Mouse (Mus musculus) lung, postnatal 14 days (tissue): ENCODE data around the gene Akap7.
"Not testable (repeated sequence)": the region's sequence is repeated elsewhere in the genome, so short reads cannot be mapped to it uniquely, and the experiment has no call there.

Source experiments
- DNase-seq: peaks from one replicate; pipeline ENCODE4 v3.0.0; 2021

Akap7 gene

GRCm38 (mm10) chr10:25184819-25185603 is 122.7 kb downstream of the Akap7 start:
- DNase-seq: no peak

GRCm38 (mm10) chr10:25183271-25183670 is 124.4 kb downstream of the Akap7 start:
- no peak for DNase-seq

- no peak for DNase-seq
These were observed 128.6 kb downstream of the Akap7 start for GRCm38 (mm10) chr10:25179030-25179429.

GRCm38 (mm10) chr10:25177270-25177669 is 130.4 kb downstream of the Akap7 start:
- no peak for DNase-seq

DNA sequence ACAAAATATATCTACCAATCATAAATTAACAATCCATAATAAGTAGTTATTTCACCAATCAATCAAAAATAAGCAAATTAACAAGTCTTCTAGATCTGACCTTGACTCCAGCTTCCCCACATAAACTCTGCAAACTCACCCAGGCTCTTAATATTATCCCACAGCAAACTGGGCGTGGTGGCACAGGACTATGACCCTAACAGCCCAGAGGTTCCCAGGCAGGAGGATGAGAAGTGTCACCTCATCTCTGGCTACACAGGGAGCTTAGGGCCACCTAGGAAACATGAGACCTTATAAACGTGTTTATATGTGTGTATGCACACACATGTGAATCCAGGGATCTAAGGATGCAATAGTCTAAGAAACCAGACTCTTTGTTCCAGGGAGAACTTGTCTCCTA is 132.8 kb downstream of the Akap7 start:
- DNase-seq: no peak

- no peak for DNase-seq
These were observed 140.1 kb downstream of the Akap7 start for GRCm38 (mm10) chr10:25167365-25168194.

- not testable (repeated sequence) for DNase-seq
These were observed 144.2 kb downstream of the Akap7 start for GRCm38 (mm10) chr10:25163510-25163909.

DNA sequence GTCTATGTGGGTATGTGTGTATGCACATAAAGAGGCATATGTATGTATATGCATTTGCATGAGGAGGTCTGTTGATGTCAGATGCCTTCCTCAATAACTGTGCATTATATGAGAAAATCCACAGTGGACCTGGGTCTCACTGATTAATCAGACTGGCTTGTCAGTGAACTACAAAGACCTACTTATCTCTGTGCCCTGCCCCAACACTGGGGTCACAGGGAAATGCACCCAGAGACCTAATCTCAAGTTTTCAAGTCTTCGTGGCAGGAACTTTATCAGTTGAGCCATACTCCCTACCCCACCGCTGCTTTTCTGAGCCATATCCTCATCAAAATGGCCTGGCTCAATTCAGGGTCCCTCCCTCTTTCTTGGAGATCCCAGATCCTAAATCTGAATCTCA is 146.0 kb downstream of the Akap7 start:
- no peak for DNase-seq

DNA sequence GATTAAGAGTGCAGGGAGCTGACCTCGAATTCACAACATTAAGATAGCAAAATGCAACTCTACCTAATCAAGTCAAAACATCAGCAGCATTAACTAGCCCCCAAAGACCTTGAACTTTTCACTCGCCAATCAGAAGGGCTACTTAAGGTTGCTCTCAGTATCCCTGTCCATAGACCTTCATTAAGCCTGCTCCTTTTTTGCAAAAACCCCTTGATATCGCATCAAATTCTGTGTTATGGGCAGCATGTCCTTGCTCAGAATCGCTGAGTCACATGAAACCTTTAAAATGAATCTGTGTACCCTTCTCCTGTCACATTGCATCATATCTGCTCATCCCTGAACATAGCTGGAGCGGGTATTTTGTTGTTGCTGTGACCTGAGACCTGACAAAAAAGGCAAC is 149.0 kb downstream of the Akap7 start:
- no peak for DNase-seq

GRCm38 (mm10) chr10:25157339-25157738 is 150.3 kb downstream of the Akap7 start:
- DNase-seq: no peak

DNA sequence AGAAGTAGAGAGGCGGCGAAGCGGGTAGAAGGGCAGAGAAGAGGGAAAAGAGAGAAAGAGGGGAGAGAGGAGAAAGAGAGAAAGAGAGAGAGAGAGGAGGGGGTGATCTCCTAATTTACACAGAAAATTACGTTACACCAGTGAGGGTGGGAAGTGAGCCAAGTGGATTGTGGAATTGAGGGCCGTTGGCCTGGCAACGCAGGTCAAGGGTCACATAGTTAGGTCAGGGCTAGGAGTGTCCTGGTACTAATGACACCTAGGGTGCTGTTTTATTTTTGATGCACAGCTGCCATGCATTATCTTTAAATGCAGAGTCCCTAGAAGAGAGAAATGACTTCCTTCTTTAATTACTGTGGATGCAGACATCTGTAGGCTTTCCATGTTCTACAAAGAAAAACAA is 153.4 kb downstream of the Akap7 start:
- DNase-seq: no peak

- no peak for DNase-seq
These were observed 156.4 kb downstream of the Akap7 start for GRCm38 (mm10) chr10:25151172-25151800.

DNA sequence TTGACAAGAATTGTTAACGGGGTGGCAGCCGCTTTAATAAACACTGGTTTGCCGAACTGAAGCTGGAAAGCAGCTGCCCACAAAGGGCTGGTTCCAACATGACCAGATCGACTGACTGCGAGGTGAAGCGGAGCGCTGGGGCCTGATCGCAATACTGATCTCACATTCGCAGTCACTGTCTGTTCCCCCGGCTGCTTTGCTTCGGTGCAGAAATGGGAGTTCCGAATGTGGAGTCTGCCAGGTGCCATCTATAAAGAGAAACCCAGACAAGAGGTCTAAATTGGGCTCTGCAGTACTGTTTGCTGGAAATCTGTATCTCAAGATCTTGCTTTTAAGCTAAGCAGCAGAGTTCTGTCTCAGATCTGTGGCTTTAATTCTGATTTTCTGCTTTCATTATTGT is 161.8 kb downstream of the Akap7 start:
- DNase-seq: no peak

DNA sequence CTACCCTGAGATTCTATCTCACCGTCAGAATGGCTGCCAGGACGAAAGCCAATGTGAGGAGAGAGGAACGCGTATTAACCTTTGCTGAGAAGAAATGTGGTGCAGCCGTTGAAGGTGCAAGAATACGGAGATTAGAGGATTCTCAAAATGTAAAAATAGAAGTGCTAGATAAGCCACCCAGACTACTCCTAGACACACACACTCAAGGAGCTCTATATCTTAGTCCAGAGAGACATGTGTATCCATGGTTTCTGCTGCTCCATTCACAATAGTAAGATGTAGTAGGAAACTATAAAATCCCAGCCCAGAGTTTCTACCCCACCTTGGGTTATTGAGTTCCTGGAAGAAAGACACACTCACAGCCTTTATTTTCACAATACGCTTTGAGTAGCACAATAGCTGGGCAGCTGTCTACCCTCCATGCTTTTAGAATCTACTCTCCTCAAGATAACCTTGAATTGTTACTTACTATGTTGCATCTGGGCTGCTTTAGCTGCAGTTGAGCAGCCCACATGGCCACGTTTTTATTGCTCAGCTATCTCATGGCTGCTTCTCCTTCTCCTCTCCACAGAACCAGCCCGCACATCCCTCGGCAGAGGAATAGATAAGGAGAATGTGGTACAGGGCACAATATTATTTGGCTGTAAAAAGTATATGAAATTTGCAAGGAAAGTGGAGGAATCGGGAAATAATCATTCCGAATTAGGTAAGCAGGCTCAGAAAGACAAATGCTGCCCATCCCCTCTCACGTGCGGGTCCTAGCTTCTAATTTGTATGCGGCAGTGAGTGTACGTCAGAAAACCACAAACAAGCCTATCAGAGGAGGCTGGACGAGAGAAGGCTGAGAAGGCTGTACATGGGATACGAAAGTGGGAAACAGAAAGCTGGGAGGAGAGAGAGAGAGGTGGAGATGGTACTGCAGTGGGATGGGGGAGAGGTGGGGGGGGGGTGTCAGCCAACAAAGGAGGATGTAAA is 162.6 kb downstream of the Akap7 start:
- no peak for DNase-seq

GRCm38 (mm10) chr10:25141781-25142180 is 165.9 kb downstream of the Akap7 start:
- DNase-seq: no peak

DNA sequence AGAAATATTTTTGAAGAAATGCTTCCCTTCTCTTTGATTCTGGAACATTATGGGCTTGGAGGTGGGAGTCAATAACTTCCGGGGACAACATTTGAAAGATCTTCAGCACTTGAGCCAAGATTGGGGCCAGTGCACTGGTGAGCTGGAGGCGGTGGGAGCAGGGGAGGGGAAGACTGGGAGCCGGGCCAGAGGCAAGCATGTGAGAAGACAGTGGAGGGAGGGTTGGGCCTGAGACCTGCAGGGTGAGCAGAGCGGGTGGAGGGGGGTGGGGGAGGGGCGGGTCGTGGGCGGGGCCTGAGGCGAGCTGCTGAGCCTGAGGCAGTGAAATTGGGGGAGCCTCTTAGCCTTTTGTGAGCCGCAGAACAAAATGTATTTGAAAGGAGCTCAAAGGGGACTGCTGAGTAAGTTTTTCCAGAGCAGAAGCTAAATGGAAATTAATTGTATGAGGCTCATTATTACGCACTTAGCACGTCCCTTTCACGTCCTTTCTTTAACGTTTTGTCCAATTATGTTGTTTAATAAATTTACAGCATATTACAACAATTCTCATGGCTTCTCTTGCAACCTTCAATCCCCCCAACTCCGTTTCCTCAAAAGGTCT is 167.4 kb downstream of the Akap7 start:
- DNase-seq: peak; percentile 57

DNA sequence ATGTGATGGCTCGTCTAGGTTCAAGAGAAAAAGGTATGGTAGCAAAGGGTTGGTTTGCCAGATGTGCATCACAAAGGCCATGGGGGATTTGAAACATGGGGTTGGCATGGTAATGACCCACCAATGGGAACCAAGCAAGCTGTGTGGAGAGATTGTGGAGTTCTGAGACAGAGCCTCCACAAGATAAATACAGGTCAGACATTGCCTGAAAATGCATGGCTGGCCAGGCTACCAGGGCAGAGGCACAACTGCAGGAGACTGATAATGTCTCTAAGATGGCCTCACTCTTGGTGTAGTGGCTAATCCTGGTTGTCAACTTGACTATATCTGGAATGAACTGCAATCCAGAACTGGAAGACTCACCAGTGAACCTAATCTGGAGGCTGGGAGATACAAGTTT is 174.1 kb downstream of the Akap7 start:
- no peak for DNase-seq

DNA sequence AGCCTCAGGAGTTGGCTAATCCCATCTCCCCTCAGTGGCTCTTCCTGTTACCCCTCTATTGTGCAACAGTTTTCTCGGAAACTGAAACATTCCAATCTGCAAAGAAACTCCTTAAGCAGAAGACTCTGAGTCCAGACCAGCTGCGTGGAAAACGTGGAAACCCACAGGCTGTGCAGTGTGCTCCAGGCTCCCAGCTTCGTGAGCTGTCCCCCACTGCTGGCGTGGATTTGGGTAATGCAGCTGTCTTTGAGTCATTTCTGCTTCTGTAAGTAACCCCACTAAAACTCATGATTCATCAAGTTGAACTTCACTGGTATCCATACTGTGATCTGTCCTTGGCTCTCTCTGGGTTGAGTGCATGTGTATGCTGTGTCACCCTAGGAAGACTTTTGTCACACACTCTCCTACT is 179.2 kb downstream of the Akap7 start:
- DNase-seq: peak; percentile 50

GRCm38 (mm10) chr10:25126035-25126434 is 181.6 kb downstream of the Akap7 start:
- DNase-seq: no peak

DNA sequence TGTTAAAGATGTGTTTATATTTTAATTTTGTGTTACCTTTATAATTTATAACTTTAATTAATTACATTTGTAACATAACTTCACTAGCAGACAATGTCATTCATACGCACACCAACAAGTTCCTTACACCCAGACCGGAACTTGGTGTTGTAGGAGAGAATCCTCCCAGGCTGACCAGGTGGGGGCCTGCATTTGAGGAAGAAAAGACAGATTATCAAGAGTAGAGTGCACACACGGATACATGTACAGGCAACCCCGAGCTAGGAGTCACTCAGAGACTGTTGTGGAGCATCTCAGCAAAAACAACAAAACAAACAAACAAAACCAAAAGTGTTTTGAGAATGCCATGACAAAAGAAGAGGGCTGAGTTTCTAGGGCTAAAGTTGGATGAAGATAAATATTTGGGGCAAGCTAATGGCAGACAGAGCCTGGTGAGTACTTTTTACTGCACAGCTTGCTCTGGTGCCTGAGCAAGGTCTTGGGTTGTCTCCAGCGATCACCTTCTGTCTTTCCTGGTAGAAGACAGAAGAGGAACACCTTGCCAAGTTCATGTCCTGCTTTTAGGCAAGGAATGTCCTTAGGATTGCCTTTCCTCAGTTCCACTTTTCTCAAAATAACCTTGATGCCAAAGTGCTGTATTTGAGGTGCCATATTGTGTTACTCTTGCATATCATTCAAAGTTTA is 186.7 kb downstream of the Akap7 start:
- no peak for DNase-seq
